Mouse (Mus musculus): ENCODE measurements around the gene Lrrk1. TPM values are rescaled to one million over a fixed set of nuclear protein-coding genes. Genes with fewer than 3 reads are reported as not detected.

Gene Lrrk1
- total RNA-seq, 2 experiments from 2014 or later = 4.8 to 6.9 TPM

GRCm38 (mm10) chr7:66387419-66387812 is 734 bp downstream of the Lrrk1 start:
- intact Hi-C loops (cut with DNase I; ENCODE audit: low total_unique reads) = no loop called here

GRCm38 (mm10) chr7:66386411-66386810 is 1.7 kb downstream of the Lrrk1 start:
- intact Hi-C loops (cut with DNase I; ENCODE audit: low total_unique reads) = no loop called here
- no peak for DNase-seq

More at GRCm38 (mm10) chr7:66387419-66387812, 734 bp downstream of the Lrrk1 start:
- no peak for DNase-seq

- DNase-seq = no peak
- intact Hi-C loops (cut with DNase I; ENCODE audit: low total_unique reads) = no loop called here
These were observed 2.3 kb downstream of the Lrrk1 start for GRCm38 (mm10) chr7:66385826-66386225.

- no peak for DNase-seq
- intact Hi-C loops (cut with DNase I; ENCODE audit: low total_unique reads) = no loop called here
These were observed 3.3 kb downstream of the Lrrk1 start for GRCm38 (mm10) chr7:66384891-66385290.

- intact Hi-C loops (cut with DNase I; ENCODE audit: low total_unique reads) = no loop called here
- no peak for DNase-seq
These were observed 3.9 kb downstream of the Lrrk1 start for GRCm38 (mm10) chr7:66384213-66384612.

- intact Hi-C loops (cut with DNase I; ENCODE audit: low total_unique reads) = no loop called here
- no peak for DNase-seq
These were observed 11.6 kb downstream of the Lrrk1 start for GRCm38 (mm10) chr7:66376560-66376959.

- no peak for DNase-seq
- intact Hi-C loops (cut with DNase I; ENCODE audit: low total_unique reads) = no loop called here
These were observed 12.4 kb downstream of the Lrrk1 start for GRCm38 (mm10) chr7:66375736-66376135.

- no peak for DNase-seq
- intact Hi-C loops (cut with DNase I; ENCODE audit: low total_unique reads) = no loop called here
These were observed 14.8 kb downstream of the Lrrk1 start for GRCm38 (mm10) chr7:66373391-66373790.

- intact Hi-C loops (cut with DNase I; ENCODE audit: low total_unique reads) = no loop called here
These were observed 17.2 kb downstream of the Lrrk1 start for GRCm38 (mm10) chr7:66370970-66371369.

GRCm38 (mm10) chr7:66369934-66370445 is 18.2 kb downstream of the Lrrk1 start:
- no peak for DNase-seq
- intact Hi-C loops (cut with DNase I; ENCODE audit: low total_unique reads) = no loop called here

More at GRCm38 (mm10) chr7:66370970-66371369, 17.2 kb downstream of the Lrrk1 start:
- DNase-seq = no peak

- no peak for DNase-seq
- intact Hi-C loops (cut with DNase I; ENCODE audit: low total_unique reads) = no loop called here
These were observed 18.8 kb downstream of the Lrrk1 start for GRCm38 (mm10) chr7:66369071-66369933.

GRCm38 (mm10) chr7:66365904-66366303 is 22.2 kb downstream of the Lrrk1 start, which contains the start of gene Gm10974:
Gene Gm10974 (plus strand): TSS chr7:66365905.
- no peak for DNase-seq
- intact Hi-C loops (cut with DNase I; ENCODE audit: low total_unique reads) = no loop called here

- intact Hi-C loops (cut with DNase I; ENCODE audit: low total_unique reads) = no loop called here
These were observed 22.7 kb downstream of the Lrrk1 start for GRCm38 (mm10) chr7:66365411-66365810.

GRCm38 (mm10) chr7:66364491-66364890 is 23.7 kb downstream of the Lrrk1 start:
- DNase-seq = no peak
- intact Hi-C loops (cut with DNase I; ENCODE audit: low total_unique reads) = no loop called here

More at GRCm38 (mm10) chr7:66365411-66365810, 22.7 kb downstream of the Lrrk1 start:
- DNase-seq = no peak

GRCm38 (mm10) chr7:66359044-66359443 is 29.1 kb downstream of the Lrrk1 start:
- intact Hi-C loops (cut with DNase I; ENCODE audit: low total_unique reads) = no loop called here

GRCm38 (mm10) chr7:66358461-66358860 is 29.7 kb downstream of the Lrrk1 start:
- intact Hi-C loops (cut with DNase I; ENCODE audit: low total_unique reads) = no loop called here

More at GRCm38 (mm10) chr7:66359044-66359443, 29.1 kb downstream of the Lrrk1 start:
- DNase-seq = no peak

GRCm38 (mm10) chr7:66355791-66356522 is 32.2 kb downstream of the Lrrk1 start:
- intact Hi-C loops (cut with DNase I; ENCODE audit: low total_unique reads) = no loop called here
- no peak for DNase-seq

More at GRCm38 (mm10) chr7:66358461-66358860, 29.7 kb downstream of the Lrrk1 start:
- no peak for DNase-seq

GRCm38 (mm10) chr7:66354911-66355310 is 33.2 kb downstream of the Lrrk1 start:
- DNase-seq = no peak
- intact Hi-C loops (cut with DNase I; ENCODE audit: low total_unique reads) = no loop called here

GRCm38 (mm10) chr7:66351074-66351473 is 37.1 kb downstream of the Lrrk1 start:
- intact Hi-C loops (cut with DNase I; ENCODE audit: low total_unique reads) = no loop called here
- DNase-seq = no peak

- DNase-seq = no peak
- intact Hi-C loops (cut with DNase I; ENCODE audit: low total_unique reads) = no loop called here
These were observed 38.5 kb downstream of the Lrrk1 start for GRCm38 (mm10) chr7:66349670-66350069.

Measured in gastrocnemius, postnatal 14 days (tissue).